Mouse (Mus musculus) limb, embryonic 15.5 days (tissue): ENCODE measurements around the gene Rgsl1. TPM values are rescaled to one million over a fixed set of nuclear protein-coding genes. Genes with fewer than 3 reads are reported as not detected.
"Not testable (repeated sequence)": the region's sequence is repeated elsewhere in the genome, so short reads cannot be mapped to it uniquely, and the experiment has no call there.

ENCODE experiments used
- ATAC-seq: fragments of 200-750 bp; cut with Nextera tagmentation; 2 replicates; pipeline ENCODE4 v1.8.0; 2017; ENCODE audit warnings: low read depth, moderate TSS enrichment; ENCODE audit not compliant: insufficient number of reproducible peaks, low FRiP score, low TSS enrichment
- H3K27ac ChIP-seq: fragments of 300-500 bp; sonication (generic); 2 replicates; pipeline ENCODE4 v1.5.1; 2015; ENCODE audit warnings: moderate library complexity, mild to moderate bottlenecking, inconsistent platforms
- H3K27me3 ChIP-seq: fragments of 300-500 bp; sonication (generic); 2 replicates; pipeline ENCODE4 v1.6.1; 2015; ENCODE audit warnings: inconsistent platforms
- H3K36me3 ChIP-seq: fragments of 300-500 bp; sonication (generic); 2 replicates; pipeline ENCODE4 v1.6.1; 2015; ENCODE audit warnings: inconsistent platforms
- H3K4me1 ChIP-seq: fragments of 300-500 bp; sonication (generic); 2 replicates; pipeline ENCODE4 v1.6.1; 2015; ENCODE audit warnings: inconsistent platforms
- H3K4me2 ChIP-seq: fragments of 300-500 bp; sonication (generic); 2 replicates; pipeline ENCODE4 v1.6.1; 2015; ENCODE audit warnings: mild to moderate bottlenecking, inconsistent platforms
- H3K4me3 ChIP-seq: fragments of 300-500 bp; sonication (generic); 2 replicates; pipeline ENCODE4 v1.5.1; 2015; ENCODE audit warnings: mild to moderate bottlenecking, inconsistent platforms
- H3K9ac ChIP-seq: fragments of 300-500 bp; sonication (generic); 2 replicates; pipeline ENCODE4 v1.6.1; 2015; ENCODE audit warnings: inconsistent platforms
- H3K9me3 ChIP-seq: fragments of 300-500 bp; sonication (generic); 2 replicates; pipeline ENCODE4 v1.6.1; 2016; ENCODE audit warnings: inconsistent platforms
- WGBS: fragments of 180-500 bp; shearing (Covaris S2); methylation state at CpG from one replicate; pipeline ENCODE4 v1.1.7; 2015; 5-methylcytosine and 5-hydroxymethylcytosine counted together
- polyA plus RNA-seq: library from polyadenylated mRNA; unstranded; fragments of >200 nt; fragmentation: Nextera tagmentation; extraction: Ambion mirVana; gene quantifications from 2 replicates; pipeline ENCODE4 v1.2.1, GENCODE M21; 2015

The Rgsl1 gene
- polyA plus RNA-seq, 1 experiment from 2014 or later, result 0.13 TPM

DNA sequence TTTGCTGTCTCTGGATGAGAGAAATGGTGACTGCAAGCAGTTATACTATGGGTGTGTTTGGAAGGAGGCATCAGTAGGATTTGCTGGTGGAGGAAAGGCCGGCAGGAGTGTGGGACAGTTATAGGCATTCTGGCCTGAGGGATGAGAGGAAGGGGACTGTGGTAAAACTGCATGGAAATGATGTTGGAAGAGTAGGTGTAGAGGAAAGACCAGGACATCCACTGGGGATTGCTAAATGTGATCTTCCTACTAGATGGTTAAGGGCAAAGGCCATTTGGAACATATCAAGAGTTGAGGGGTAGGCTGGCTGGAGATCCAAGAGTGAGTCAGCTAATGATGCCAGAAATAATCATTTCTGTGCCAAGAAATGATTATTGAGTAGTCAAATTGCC is 73.2 kb downstream of the Rgsl1 start:
- H3K4me1 ChIP-seq, result no peaks in the 10 kb centered on the region
- WGBS, result 75% methylated on average over 1 of the region's 1 CpGs
- H3K36me3 ChIP-seq, result no peaks in the 10 kb centered on the region
- no peak overlapping the region for H3K27ac ChIP-seq
- H3K4me3 ChIP-seq, result no peak overlapping the region
- no peak for ATAC-seq
- H3K4me2 ChIP-seq, result no peak overlapping the region
- no peaks in the 10 kb centered on the region for H3K9me3 ChIP-seq
- no peaks in the 10 kb centered on the region for H3K27me3 ChIP-seq
- H3K9ac ChIP-seq, result no peak overlapping the region

DNA sequence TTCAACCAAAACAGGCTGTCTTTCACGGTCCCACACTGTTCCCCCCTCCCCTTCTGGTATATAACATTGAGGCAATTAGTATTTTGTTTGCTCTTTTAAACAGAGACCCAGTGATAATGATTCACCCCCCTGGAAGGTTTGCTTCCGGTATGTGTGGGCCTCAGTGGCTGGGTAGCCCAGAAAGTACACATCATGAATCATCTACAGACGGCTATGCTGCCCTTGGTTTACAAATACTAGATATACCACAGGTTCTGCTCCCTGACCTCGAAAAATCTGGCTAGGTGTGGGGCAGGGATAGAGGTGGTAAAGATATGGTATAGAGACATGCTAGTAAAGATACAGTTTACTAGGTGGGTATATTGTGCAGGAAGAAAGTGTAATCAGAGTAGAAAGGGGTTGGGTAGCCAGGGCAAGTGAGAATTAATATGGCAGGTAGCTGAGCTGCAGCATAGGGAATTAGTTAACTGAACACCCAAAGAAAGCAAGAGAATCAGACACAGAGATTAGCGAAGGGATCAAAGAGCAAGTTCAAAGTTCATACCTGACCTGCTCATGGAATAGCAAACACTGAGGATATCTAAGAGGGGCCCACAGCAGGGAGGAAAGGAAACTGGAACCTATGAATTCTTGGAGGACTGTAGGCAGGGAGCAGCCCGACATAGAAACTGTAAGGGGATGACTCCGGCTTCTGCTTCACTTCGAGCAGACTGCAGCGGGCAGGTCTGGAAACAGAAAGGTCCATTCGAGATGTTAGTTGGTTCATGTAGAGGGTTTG is 73.8 kb downstream of the Rgsl1 start:
- Histone ChIP-seq H3K9ac (no peak overlapping the region), H3K4me2 (no peak overlapping the region), H3K4me1 (no peaks in the 10 kb centered on the region), H3K9me3 (no peaks in the 10 kb centered on the region), H3K36me3 (no peaks in the 10 kb centered on the region), H3K27me3 (no peaks in the 10 kb centered on the region), H3K4me3 (no peak overlapping the region), H3K27ac (no peak overlapping the region)
- no peak for ATAC-seq
- 75% methylated on average over 10 of the region's 10 CpGs for WGBS

DNA sequence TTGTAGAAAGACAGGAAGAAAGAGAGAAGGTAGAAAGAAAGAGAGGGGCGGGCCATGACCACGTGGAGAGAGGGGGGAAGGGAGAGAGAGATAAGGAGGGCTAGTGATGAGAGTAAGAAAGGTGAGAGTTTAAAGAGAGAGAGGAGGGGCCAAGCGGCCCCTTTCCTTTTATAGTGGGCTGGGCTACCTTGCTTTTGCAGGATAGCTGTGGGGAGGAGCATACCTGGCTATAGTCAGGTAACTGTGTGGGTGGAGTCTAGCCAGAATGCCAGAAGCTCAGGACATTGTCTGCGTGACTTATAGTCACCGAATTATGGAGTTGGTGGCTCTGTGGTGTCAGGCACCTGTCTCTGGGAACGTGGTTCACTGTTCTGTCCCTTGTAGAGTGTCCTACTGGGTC is 74.4 kb downstream of the Rgsl1 start:
- H3K4me3 ChIP-seq, H3K27ac ChIP-seq, H3K27me3 ChIP-seq, ATAC-seq, H3K4me2 ChIP-seq, H3K36me3 ChIP-seq, H3K9ac ChIP-seq, H3K4me1 ChIP-seq, H3K9me3 ChIP-seq: not testable (repeated sequence)
- WGBS, result 64% methylated on average over 6 of the region's 6 CpGs

DNA sequence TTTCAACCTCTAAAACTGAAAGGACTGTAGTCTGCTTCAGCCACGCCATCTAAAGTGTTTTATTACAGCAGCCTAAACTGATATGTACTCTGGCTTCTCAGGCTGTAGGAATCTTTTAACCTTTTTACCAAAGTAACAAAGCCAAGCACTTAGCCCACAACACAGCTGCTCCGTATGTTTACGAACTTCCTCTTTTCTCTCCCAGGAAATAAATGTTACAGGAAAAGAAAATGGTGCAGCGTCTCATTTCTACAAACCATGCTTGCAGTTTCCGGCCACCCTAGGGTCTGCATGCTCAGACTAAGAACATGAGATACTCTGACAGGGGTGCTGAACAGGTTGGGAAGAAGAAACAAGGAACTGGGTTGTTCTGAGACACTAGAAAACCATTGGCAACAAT is 75.5 kb downstream of the Rgsl1 start:
- H3K27ac ChIP-seq, result no peak overlapping the region
- no peak for ATAC-seq
- no peaks in the 10 kb centered on the region for H3K27me3 ChIP-seq
- no peak overlapping the region for H3K9ac ChIP-seq
- H3K9me3 ChIP-seq, result no peaks in the 10 kb centered on the region
- 60% methylated on average over 5 of the region's 5 CpGs for WGBS
- H3K4me2 ChIP-seq, result no peak overlapping the region
- H3K4me1 ChIP-seq, result no peaks in the 10 kb centered on the region
- no peaks in the 10 kb centered on the region for H3K36me3 ChIP-seq
- no peak overlapping the region for H3K4me3 ChIP-seq

DNA sequence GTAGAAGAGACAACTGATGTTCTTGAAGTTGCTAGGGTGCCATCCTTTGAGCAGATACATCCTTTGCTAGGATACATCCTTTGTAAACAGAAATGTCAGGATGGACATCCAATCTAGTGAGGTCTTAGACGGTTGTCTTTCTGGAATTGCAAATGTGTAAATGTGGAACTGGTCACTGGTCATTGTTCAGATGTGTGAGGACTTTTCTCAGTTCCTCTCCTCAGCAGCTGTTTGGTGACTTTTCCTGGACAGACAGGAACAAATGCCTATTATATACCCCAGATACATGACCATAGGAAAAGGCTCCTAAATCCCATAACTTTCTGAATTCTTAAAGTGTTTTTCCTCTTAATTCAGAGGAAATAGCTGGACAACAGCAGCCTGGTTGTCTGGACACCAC is 76.7 kb downstream of the Rgsl1 start:
- WGBS, result 88% methylated on average over 1 of the region's 1 CpGs
- no peaks in the 10 kb centered on the region for H3K9me3 ChIP-seq
- ATAC-seq, result no peak
- H3K4me2 ChIP-seq, result no peak overlapping the region
- H3K4me3 ChIP-seq, result no peak overlapping the region
- H3K27ac ChIP-seq, result no peak overlapping the region
- H3K4me1 ChIP-seq, result no peaks in the 10 kb centered on the region
- H3K9ac ChIP-seq, result no peak overlapping the region
- no peaks in the 10 kb centered on the region for H3K27me3 ChIP-seq
- no peaks in the 10 kb centered on the region; the same call in 1 of the 2 replicates for H3K36me3 ChIP-seq

DNA sequence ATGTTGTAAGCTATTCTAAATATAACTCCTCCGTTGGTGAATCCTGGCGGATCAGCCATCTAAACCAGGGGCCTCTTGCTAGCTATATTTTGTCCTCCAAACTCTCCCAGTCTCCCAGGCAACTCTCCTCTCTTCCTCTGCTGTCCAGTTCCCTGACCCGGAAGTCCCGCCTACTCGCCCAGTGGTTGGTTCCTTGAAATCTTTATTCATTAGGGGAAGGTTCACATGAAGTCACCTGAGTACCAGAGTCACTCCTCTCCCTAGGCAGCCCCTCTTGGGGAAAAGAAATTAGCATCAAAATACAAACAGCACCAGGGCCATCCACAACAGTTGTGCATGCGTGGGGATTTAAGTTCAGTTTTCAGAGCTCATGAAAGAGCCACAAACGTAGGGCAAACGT is 77.6 kb downstream of the Rgsl1 start:
- whole genome bisulfite sequencing, result 62% methylated on average over 8 of the region's 8 CpGs
- Histone ChIP-seq H3K27me3 (no peaks in the 10 kb centered on the region), H3K4me2 (no peak overlapping the region), H3K4me3 (no peak overlapping the region), H3K36me3 (no peaks in the 10 kb centered on the region; the same call in 1 of the 2 replicates), H3K9ac (no peak overlapping the region), H3K4me1 (no peaks in the 10 kb centered on the region), H3K9me3 (no peaks in the 10 kb centered on the region), H3K27ac (no peak overlapping the region)
- ATAC-seq, result no peak

DNA sequence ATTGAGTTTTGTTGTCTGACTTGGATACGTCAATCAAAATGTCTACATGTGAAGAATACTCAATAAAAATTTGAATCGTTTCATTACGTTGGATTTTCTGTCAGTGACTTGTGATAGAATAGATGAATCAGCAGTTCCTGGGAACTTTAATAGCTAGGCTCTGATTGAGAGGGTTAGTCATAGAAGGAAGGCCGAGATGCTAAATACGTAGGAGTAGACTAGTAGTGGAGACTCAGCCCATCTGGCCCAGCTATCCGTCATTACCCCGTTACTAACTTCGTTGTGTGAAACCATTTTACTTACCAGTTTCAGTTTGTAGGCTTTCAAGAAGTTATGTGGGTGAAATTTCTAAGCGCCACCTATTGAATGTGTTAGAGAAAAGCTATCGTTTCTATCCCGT is 79.8 kb downstream of the Rgsl1 start:
- H3K9ac ChIP-seq, result no peak overlapping the region
- no peak for ATAC-seq
- H3K4me1 ChIP-seq, result no peaks in the 10 kb centered on the region
- H3K36me3 ChIP-seq, result no peaks in the 10 kb centered on the region; the same call in 1 of the 2 replicates
- no peaks in the 10 kb centered on the region for H3K9me3 ChIP-seq
- no peaks in the 10 kb centered on the region for H3K27me3 ChIP-seq
- no peak overlapping the region for H3K27ac ChIP-seq
- WGBS, result 83% methylated on average over 11 of the region's 11 CpGs
- no peak overlapping the region for H3K4me3 ChIP-seq
- H3K4me2 ChIP-seq, result no peak overlapping the region

DNA sequence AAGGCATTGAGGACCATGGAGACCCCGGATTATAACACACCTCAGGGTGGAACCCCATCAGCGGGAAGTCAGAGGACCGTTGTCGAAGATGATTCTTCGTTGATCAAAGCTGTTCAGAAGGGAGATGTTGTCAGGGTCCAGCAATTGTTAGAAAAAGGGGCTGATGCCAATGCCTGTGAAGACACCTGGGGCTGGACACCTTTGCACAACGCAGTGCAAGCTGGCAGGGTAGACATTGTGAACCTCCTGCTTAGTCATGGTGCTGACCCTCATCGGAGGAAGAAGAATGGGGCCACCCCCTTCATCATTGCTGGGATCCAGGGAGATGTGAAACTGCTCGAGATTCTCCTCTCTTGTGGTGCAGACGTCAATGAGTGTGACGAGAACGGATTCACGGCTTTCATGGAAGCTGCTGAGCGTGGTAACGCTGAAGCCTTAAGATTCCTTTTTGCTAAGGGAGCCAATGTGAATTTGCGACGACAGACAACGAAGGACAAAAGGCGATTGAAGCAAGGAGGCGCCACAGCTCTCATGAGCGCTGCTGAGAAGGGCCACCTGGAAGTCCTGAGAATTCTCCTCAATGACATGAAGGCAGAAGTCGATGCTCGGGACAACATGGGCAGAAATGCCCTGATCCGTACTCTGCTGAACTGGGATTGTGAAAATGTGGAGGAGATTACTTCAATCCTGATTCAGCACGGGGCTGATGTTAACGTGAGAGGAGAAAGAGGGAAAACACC is 90.0 kb downstream of the Rgsl1 start:
- H3K27me3 ChIP-seq, result no peaks in the 10 kb centered on the region
- H3K4me2 ChIP-seq, result no peak overlapping the region
- no peak for ATAC-seq
- H3K9me3 ChIP-seq, result no peaks in the 10 kb centered on the region
- peaks cover 17% of the 10 kb centered on the region for H3K4me1 ChIP-seq
- no peak overlapping the region for H3K4me3 ChIP-seq
- no peaks in the 10 kb centered on the region for H3K36me3 ChIP-seq
- no peak overlapping the region for H3K9ac ChIP-seq
- no peak overlapping the region for H3K27ac ChIP-seq
- 75% methylated on average over 25 of the region's 25 CpGs for WGBS

DNA sequence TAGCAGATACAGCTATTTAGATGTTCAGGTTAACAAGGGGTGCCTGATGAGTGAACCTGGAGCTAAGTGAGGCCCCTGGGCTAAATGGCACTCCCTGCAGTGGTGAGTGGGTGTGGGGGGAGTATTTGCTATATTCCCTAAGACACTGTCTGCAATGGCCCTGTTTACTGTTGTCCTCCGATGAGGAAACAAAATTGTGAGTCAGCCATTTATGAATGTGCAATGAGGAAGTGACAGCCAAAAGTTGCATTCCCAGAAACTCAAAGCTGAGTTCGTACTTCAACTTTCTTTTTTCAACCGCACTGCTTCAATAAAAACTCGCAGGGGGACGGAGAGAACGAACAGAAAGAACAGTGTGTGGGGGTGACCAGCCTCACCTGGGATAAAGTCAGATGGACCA is 91.4 kb downstream of the Rgsl1 start:
- ATAC-seq, result no peak
- WGBS, result 63% methylated on average over 6 of the region's 6 CpGs
- peaks cover 22% of the 10 kb centered on the region for H3K4me1 ChIP-seq
- no peaks in the 10 kb centered on the region for H3K36me3 ChIP-seq
- H3K9ac ChIP-seq, result no peak overlapping the region
- no peaks in the 10 kb centered on the region for H3K9me3 ChIP-seq
- H3K27ac ChIP-seq, result no peak overlapping the region
- peak overlapping the region; percentile 28 for H3K4me3 ChIP-seq
- no peaks in the 10 kb centered on the region for H3K27me3 ChIP-seq
- H3K4me2 ChIP-seq, result peak overlapping the region; percentile 39

DNA sequence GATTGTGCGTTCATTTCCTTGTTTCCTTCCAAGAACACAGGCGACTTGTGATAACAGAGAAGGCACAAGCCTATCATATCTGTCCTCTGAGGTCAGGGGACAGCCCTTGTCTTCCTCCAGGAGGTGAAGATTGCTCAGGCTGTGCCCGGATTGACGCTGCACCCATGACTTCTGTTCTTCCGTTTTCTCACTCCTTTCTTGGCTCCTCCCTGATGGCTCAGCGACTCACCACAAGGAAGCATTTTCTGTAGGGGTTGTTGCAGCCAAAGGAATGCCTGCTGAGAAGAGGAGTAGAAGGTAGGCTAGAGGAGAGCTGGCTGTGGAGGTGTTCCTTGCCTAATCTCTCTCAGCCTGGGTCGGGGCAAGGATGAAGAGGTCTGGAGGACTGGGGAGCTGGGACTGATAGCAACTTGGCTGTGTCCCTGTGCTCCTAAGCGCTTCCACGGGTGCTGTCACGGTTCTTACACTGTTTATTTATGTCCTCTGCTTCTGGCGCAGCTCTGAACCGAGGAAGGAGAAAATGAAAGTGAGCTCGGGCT is 92.1 kb downstream of the Rgsl1 start:
- 33% methylated on average over 13 of the region's 13 CpGs for WGBS
- Histone ChIP-seq H3K4me3 (peak overlapping the region; percentile 28), H3K4me2 (peak overlapping the region; percentile 39), H3K9me3 (no peaks in the 10 kb centered on the region), H3K4me1 (peaks cover 22% of the 10 kb centered on the region), H3K27me3 (no peaks in the 10 kb centered on the region), H3K9ac (0 out of 2 replicates have a peak overlapping the region, but pooled peaks have one; percentile 15), H3K27ac (peak overlapping the region; percentile 24; the same call in 1 of the 2 replicates), H3K36me3 (no peaks in the 10 kb centered on the region)
- no peak; the same call in 1 of the 2 replicates for ATAC-seq

DNA sequence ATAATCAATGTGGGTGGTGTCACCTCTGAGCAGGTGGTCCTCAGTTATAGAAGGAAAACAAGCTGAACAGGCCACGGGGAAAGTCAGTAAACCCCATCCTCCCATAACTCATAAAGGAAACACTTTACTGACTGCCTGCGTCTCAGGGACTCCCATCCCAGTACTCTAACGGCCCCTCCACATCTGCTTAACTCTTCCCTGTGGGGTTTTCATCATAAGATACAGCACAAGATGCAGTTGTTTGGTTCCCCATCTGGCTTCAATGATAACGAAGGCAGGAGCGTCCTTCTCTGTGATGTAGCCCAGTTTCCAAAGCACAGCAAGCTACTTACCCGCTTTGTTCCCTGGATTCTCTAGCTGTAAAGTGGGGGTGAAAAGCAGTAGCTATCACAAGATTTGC is 93.9 kb downstream of the Rgsl1 start:
- WGBS, result 27% methylated on average over 6 of the region's 6 CpGs
- H3K4me1 ChIP-seq, result peaks cover 22% of the 10 kb centered on the region
- H3K4me3 ChIP-seq, result peak overlapping the region; percentile 45
- ATAC-seq, result no peak
- no peaks in the 10 kb centered on the region for H3K36me3 ChIP-seq
- H3K9me3 ChIP-seq, result no peaks in the 10 kb centered on the region
- peak overlapping the region; percentile 60 for H3K4me2 ChIP-seq
- no peak overlapping the region for H3K27ac ChIP-seq
- no peaks in the 10 kb centered on the region for H3K27me3 ChIP-seq
- no peak overlapping the region for H3K9ac ChIP-seq

DNA sequence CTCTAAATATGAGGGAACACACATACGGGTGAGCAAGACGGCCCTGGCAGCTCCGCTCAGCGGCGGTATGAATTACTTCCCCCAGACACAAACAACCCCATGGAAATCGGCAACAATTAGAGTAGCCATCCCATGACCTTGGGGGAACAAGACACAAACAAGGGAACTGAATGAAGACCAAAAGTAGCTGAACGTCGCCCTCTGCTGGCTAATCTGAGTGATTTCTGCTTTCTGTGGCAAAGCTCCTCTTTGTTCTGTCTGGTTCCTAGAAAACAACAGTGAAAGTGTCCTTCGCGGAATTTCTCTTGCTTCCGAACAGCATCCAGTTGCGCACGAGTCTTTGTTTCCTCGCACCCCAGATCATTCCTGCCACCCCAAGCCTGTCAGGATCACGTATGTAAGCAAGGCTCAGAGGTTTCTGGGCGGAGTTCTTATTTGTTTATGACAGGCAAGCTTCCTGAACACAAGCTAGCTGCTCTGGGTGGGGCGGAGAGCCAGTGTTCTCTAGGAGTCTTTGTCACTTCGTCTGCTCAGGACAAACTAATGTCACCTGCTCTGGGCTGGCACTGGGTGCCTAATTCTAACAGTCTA is 94.6 kb downstream of the Rgsl1 start, which contains the start of gene Rnasel:
TSS of gene Rnasel (plus strand) at position 216 of the 591 bp plus-strand sequence.
- Histone ChIP-seq H3K4me1 (peaks cover 22% of the 10 kb centered on the region), H3K27ac (peak within 1 kb of the TSS; percentile 47; the same call in 1 of the 2 replicates), H3K9me3 (no peaks in the 10 kb centered on the region), H3K4me3 (peak within 1 kb of the TSS; percentile 45), H3K4me2 (peak within 1 kb of the TSS; percentile 60), H3K9ac (peak within 1 kb of the TSS; percentile 55), H3K36me3 (no peaks in the 10 kb centered on the region), H3K27me3 (no peaks in the 10 kb centered on the region)
- no peak for ATAC-seq
- 3% methylated on average over 18 of the region's 18 CpGs for WGBS
